Mouse (Mus musculus): ENCODE results near the gene Mylk4. TPM values are rescaled to one million over a fixed set of nuclear protein-coding genes. Genes with fewer than 3 reads are reported as not detected.
A peak's percentile ranks its signal among the peaks of the same experiment; 100 is the strongest.

Mylk4 gene
- polyA plus RNA-seq, 1 experiment from 2014 or later: 0.10 TPM

GRCm38 (mm10) chr13:32701564-32701963 is 82.2 kb downstream of the Mylk4 start:
- WGBS: 35% methylated on average over 1 of the region's 1 CpGs
- Histone ChIP-seq H3K4me1 (peaks cover 4% of the 10 kb centered on the region; the same call in 1 of the 2 replicates), H3K9ac (no peak overlapping the region), H3K4me2 (no peak overlapping the region), H3K27ac (no peak overlapping the region), H3K9me3 (no peaks in the 10 kb centered on the region), H3K27me3 (no peaks in the 10 kb centered on the region), H3K4me3 (no peak overlapping the region), H3K36me3 (no peaks in the 10 kb centered on the region)
- ATAC-seq (ENCODE audit: borderline replicate concordance, extremely low read depth, low FRiP score, low TSS enrichment): no peak

- Histone ChIP-seq H3K36me3 (no peaks in the 10 kb centered on the region), H3K4me1 (no peaks in the 10 kb centered on the region), H3K27ac (no peak overlapping the region), H3K4me2 (no peak overlapping the region), H3K4me3 (no peak overlapping the region), H3K27me3 (no peaks in the 10 kb centered on the region), H3K9ac (no peak overlapping the region), H3K9me3 (no peaks in the 10 kb centered on the region)
- 84% methylated on average over 1 of the region's 1 CpGs for WGBS
- ATAC-seq (ENCODE audit: borderline replicate concordance, extremely low read depth, low FRiP score, low TSS enrichment): no peak
These were observed 84.4 kb downstream of the Mylk4 start for GRCm38 (mm10) chr13:32699376-32699775.

- Histone ChIP-seq H3K9ac (no peak overlapping the region), H3K4me2 (no peak overlapping the region), H3K4me3 (no peak overlapping the region), H3K27me3 (no peaks in the 10 kb centered on the region), H3K9me3 (no peaks in the 10 kb centered on the region), H3K4me1 (no peaks in the 10 kb centered on the region), H3K36me3 (no peaks in the 10 kb centered on the region), H3K27ac (no peak overlapping the region)
- 84% methylated on average over 3 of the region's 3 CpGs for WGBS
- ATAC-seq (ENCODE audit: borderline replicate concordance, extremely low read depth, low FRiP score, low TSS enrichment): no peak
These were observed 84.8 kb downstream of the Mylk4 start for GRCm38 (mm10) chr13:32698956-32699355.

GRCm38 (mm10) chr13:32693886-32694455 is 89.8 kb downstream of the Mylk4 start:
- 81% methylated on average over 6 of the region's 6 CpGs for WGBS
- no peak overlapping the region for H3K9ac ChIP-seq
- no peaks in the 10 kb centered on the region for H3K9me3 ChIP-seq
- H3K36me3 ChIP-seq: no peaks in the 10 kb centered on the region
- H3K27me3 ChIP-seq: no peaks in the 10 kb centered on the region
- no peak overlapping the region for H3K4me2 ChIP-seq
- no peak overlapping the region for H3K27ac ChIP-seq
- H3K4me1 ChIP-seq: no peaks in the 10 kb centered on the region
- no peak for ATAC-seq (ENCODE audit: borderline replicate concordance, extremely low read depth, low FRiP score, low TSS enrichment)
- no peak overlapping the region for H3K4me3 ChIP-seq

- 58% methylated on average over 1 of the region's 1 CpGs for WGBS
- Histone ChIP-seq H3K4me1 (no peaks in the 10 kb centered on the region), H3K9ac (no peak overlapping the region), H3K27me3 (no peaks in the 10 kb centered on the region), H3K4me3 (no peak overlapping the region), H3K9me3 (no peaks in the 10 kb centered on the region), H3K4me2 (no peak overlapping the region), H3K36me3 (no peaks in the 10 kb centered on the region), H3K27ac (no peak overlapping the region)
- no peak for ATAC-seq (ENCODE audit: borderline replicate concordance, extremely low read depth, low FRiP score, low TSS enrichment)
These were observed 91.2 kb downstream of the Mylk4 start for GRCm38 (mm10) chr13:32692563-32692962.

GRCm38 (mm10) chr13:32690279-32690678 is 93.5 kb downstream of the Mylk4 start:
- Histone ChIP-seq H3K36me3 (no peaks in the 10 kb centered on the region), H3K27me3 (no peaks in the 10 kb centered on the region), H3K4me2 (no peak overlapping the region), H3K9ac (no peak overlapping the region), H3K27ac (no peak overlapping the region), H3K4me1 (no peaks in the 10 kb centered on the region), H3K4me3 (no peak overlapping the region), H3K9me3 (no peaks in the 10 kb centered on the region)
- ATAC-seq (ENCODE audit: borderline replicate concordance, extremely low read depth, low FRiP score, low TSS enrichment): no peak
- WGBS: 86% methylated on average over 3 of the region's 3 CpGs

GRCm38 (mm10) chr13:32680868-32681515 is 102.8 kb downstream of the Mylk4 start:
- 29% methylated on average over 12 of the region's 12 CpGs for WGBS

GRCm38 (mm10) chr13:32680121-32680551 is 103.6 kb downstream of the Mylk4 start:
- 75% methylated on average over 12 of the region's 12 CpGs for WGBS
- Histone ChIP-seq H3K9me3 (no peaks in the 10 kb centered on the region), H3K27me3 (peaks cover 39% of the 10 kb centered on the region), H3K27ac (no peak overlapping the region), H3K9ac (no peak overlapping the region), H3K4me1 (0 out of 2 replicates have a peak, but pooled peaks cover 2% of the 10 kb centered on the region), H3K4me3 (no peak overlapping the region), H3K36me3 (no peaks in the 10 kb centered on the region), H3K4me2 (no peak overlapping the region)
- ATAC-seq (ENCODE audit: borderline replicate concordance, extremely low read depth, low FRiP score, low TSS enrichment): no peak

More at GRCm38 (mm10) chr13:32680868-32681515, 102.8 kb downstream of the Mylk4 start:
- Histone ChIP-seq H3K4me1 (0 out of 2 replicates have a peak, but pooled peaks cover 2% of the 10 kb centered on the region), H3K4me3 (no peak overlapping the region), H3K27me3 (peaks cover 32% of the 10 kb centered on the region), H3K27ac (no peak overlapping the region), H3K9me3 (no peaks in the 10 kb centered on the region), H3K36me3 (no peaks in the 10 kb centered on the region), H3K4me2 (peak overlapping the region; percentile 36), H3K9ac (no peak overlapping the region)
- 0 out of 2 replicates have a peak, but pooled peaks have one; percentile 49 for ATAC-seq (ENCODE audit: borderline replicate concordance, extremely low read depth, low FRiP score, low TSS enrichment)

GRCm38 (mm10) chr13:32678998-32679397 is 104.8 kb downstream of the Mylk4 start:
- ATAC-seq (ENCODE audit: borderline replicate concordance, extremely low read depth, low FRiP score, low TSS enrichment): no peak
- Histone ChIP-seq H3K36me3 (no peaks in the 10 kb centered on the region), H3K27ac (no peak overlapping the region), H3K4me2 (no peak overlapping the region), H3K27me3 (peaks cover 39% of the 10 kb centered on the region), H3K4me3 (no peak overlapping the region), H3K9ac (no peak overlapping the region), H3K4me1 (0 out of 2 replicates have a peak, but pooled peaks cover 2% of the 10 kb centered on the region), H3K9me3 (no peaks in the 10 kb centered on the region)
- WGBS: 69% methylated on average over 5 of the region's 5 CpGs

- H3K36me3 ChIP-seq: no peaks in the 10 kb centered on the region
- 20% methylated on average over 7 of the region's 7 CpGs for WGBS
- H3K9ac ChIP-seq: no peak overlapping the region
- no peak for ATAC-seq (ENCODE audit: borderline replicate concordance, extremely low read depth, low FRiP score, low TSS enrichment)
- H3K27me3 ChIP-seq: peaks cover 54% of the 10 kb centered on the region
- H3K27ac ChIP-seq: no peak overlapping the region
- H3K4me2 ChIP-seq: peak overlapping the region; percentile 22; the same call in 1 of the 2 replicates
- no peak overlapping the region for H3K4me3 ChIP-seq
- no peaks in the 10 kb centered on the region for H3K9me3 ChIP-seq
- peaks cover 15% of the 10 kb centered on the region for H3K4me1 ChIP-seq
These were observed 113.0 kb downstream of the Mylk4 start for GRCm38 (mm10) chr13:32670782-32671181.

GRCm38 (mm10) chr13:32668296-32668695 is 115.5 kb downstream of the Mylk4 start:
- H3K4me3 ChIP-seq: no peak overlapping the region
- no peak overlapping the region for H3K4me2 ChIP-seq
- ATAC-seq (ENCODE audit: borderline replicate concordance, extremely low read depth, low FRiP score, low TSS enrichment): no peak
- H3K4me1 ChIP-seq: peaks cover 15% of the 10 kb centered on the region
- no peak overlapping the region for H3K27ac ChIP-seq
- H3K27me3 ChIP-seq: peaks cover 63% of the 10 kb centered on the region
- no peaks in the 10 kb centered on the region for H3K36me3 ChIP-seq
- 83% methylated on average over 3 of the region's 3 CpGs for WGBS
- H3K9ac ChIP-seq: no peak overlapping the region
- H3K9me3 ChIP-seq: no peaks in the 10 kb centered on the region

GRCm38 (mm10) chr13:32667386-32667785 is 116.4 kb downstream of the Mylk4 start:
- no peaks in the 10 kb centered on the region for H3K9me3 ChIP-seq
- H3K4me2 ChIP-seq: no peak overlapping the region
- H3K4me1 ChIP-seq: peaks cover 15% of the 10 kb centered on the region
- no peaks in the 10 kb centered on the region for H3K36me3 ChIP-seq
- H3K27ac ChIP-seq: no peak overlapping the region
- WGBS: 52% methylated on average over 4 of the region's 4 CpGs
- H3K27me3 ChIP-seq: peaks cover 54% of the 10 kb centered on the region
- H3K9ac ChIP-seq: no peak overlapping the region
- H3K4me3 ChIP-seq: no peak overlapping the region
- no peak for ATAC-seq (ENCODE audit: borderline replicate concordance, extremely low read depth, low FRiP score, low TSS enrichment)
